40 mouse cellular contexts compared by ENCODE assay signal in the genomic region with DNA sequence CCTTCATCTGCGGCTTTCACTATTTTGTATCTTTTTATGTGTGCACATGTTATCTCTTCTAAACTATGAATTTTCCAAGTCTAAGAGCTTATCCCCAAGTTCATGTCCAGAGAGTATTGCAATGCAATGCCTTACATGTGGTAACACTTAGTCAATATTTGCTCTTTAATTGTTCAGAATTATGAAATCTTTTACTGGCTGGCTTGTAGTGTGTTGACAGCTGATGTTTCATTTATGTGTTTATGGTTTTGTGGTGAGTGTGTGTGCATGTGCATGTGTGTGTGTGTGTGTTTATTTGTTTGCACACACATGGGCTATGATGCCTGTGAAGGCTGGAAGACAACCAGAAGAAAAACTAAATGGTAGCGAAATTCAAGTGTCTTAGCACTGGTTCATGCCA. TPM values are rescaled to one million over a fixed set of nuclear protein-coding genes. Genes with fewer than 3 reads are reported as not detected.
"Had no signal": no experiment of that assay in that cellular context is flagged by ENCODE, and none has a peak within 500 bp of the region (broad histone marks: within the 10 kb centered on the region; RNA-seq: fewer than 3 reads in every experiment).

No protein-coding gene starts in this region.

- H3K9ac ChIP-seq: heart, embryonic 12.5 days; hindbrain, embryonic 12.5 days; hindbrain, embryonic 14.5 days; intestine, embryonic 15.5 days; limb, embryonic 13.5 days; limb, embryonic 15.5 days; liver, embryonic 12.5 days had no signal

- H3K9me3 ChIP-seq: heart, embryonic 10.5 days; heart, embryonic 12.5 days; hindbrain, embryonic 10.5 days; hindbrain, embryonic 12.5 days; intestine, embryonic 15.5 days; limb, embryonic 13.5 days; limb, embryonic 15.5 days; liver, embryonic 12.5 days had no signal

- DNase-seq: gastrocnemius, postnatal 25 days; heart, adult 18-20 months; heart, postnatal 10 days; heart, postnatal 4 days; kidney, adult 18-20 months; kidney, adult 8-10 months; kidney, postnatal 10 days; kidney, postnatal 25 days; kidney, postnatal 4 days; left cerebral cortex, postnatal 4 days had no signal

- H3K4me3 ChIP-seq: heart, embryonic 10.5 days; heart, embryonic 12.5 days; hindbrain, embryonic 10.5 days; hindbrain, embryonic 12.5 days; intestine, embryonic 15.5 days; layer of hippocampus, adult 2 months; left cerebral cortex, adult 2 months; limb, embryonic 13.5 days; limb, embryonic 15.5 days; liver, embryonic 12.5 days had no signal

- H3K4me1 ChIP-seq: heart, embryonic 10.5 days; heart, embryonic 12.5 days; hindbrain, embryonic 10.5 days; hindbrain, embryonic 12.5 days; intestine, embryonic 15.5 days; limb, embryonic 13.5 days; limb, embryonic 15.5 days; liver, embryonic 12.5 days had no signal

- H3K36me3 ChIP-seq: heart, embryonic 10.5 days; heart, embryonic 12.5 days; hindbrain, embryonic 10.5 days; hindbrain, embryonic 12.5 days; intestine, embryonic 15.5 days; limb, embryonic 13.5 days; limb, embryonic 15.5 days; liver, embryonic 12.5 days had no signal

- ATAC-seq: hindbrain, embryonic 16.5 days; inflammation-experienced regulatory T-cells, adult 6 months; intestine, embryonic 15.5 days; intestine, postnatal 0 days; liver, embryonic 12.5 days had no signal

- H3K27me3 ChIP-seq: heart, embryonic 12.5 days; hindbrain, embryonic 12.5 days; intestine, embryonic 15.5 days; limb, embryonic 13.5 days; limb, embryonic 15.5 days; liver, embryonic 12.5 days had no signal

- H3K27ac ChIP-seq: heart, embryonic 10.5 days; hindbrain, embryonic 10.5 days; hindbrain, embryonic 12.5 days; hindbrain, embryonic 14.5 days; intestine, embryonic 15.5 days; layer of hippocampus, adult 2 months; left cerebral cortex, adult 2 months; limb, embryonic 13.5 days; limb, embryonic 15.5 days; liver, embryonic 12.5 days had no signal

- H3K4me2 ChIP-seq: heart, embryonic 12.5 days; hindbrain, embryonic 12.5 days; hindbrain, embryonic 14.5 days; intestine, embryonic 15.5 days; limb, embryonic 13.5 days; limb, embryonic 15.5 days; liver, embryonic 12.5 days had no signal

RNA-seq across cellular contexts. Expression of a gene that starts 1.9 kb away (rescaled TPM):
- total RNA-seq: gastrocnemius, adult 8-10 months; granulocyte monocyte progenitor cell, adult 5-6 weeks; layer of hippocampus, adult 2 months; layer of hippocampus, postnatal 25 days had no signal
- polyA plus RNA-seq: frontal cortex, adult 2 months; inflammation-experienced regulatory T-cells, adult 6 months; kidney, embryonic 14.5 days; liver, adult 2 months had no signal

RNA-seq across cellular contexts. Expression of a gene that starts 35.2 kb away (rescaled TPM):
- total RNA-seq: granulocyte monocyte progenitor cell, adult 5-6 weeks; heart, adult 18-20 months; heart, adult 8-10 months; heart, postnatal 10 days; heart, postnatal 25 days; heart, postnatal 4 days; left cerebral cortex, adult 2 months; left cerebral cortex, postnatal 10 days; left cerebral cortex, postnatal 25 days; liver, adult 2 months had no signal
- polyA plus RNA-seq: frontal cortex, adult 2 months; heart, embryonic 10.5 days; heart, embryonic 14.5 days; hindbrain, embryonic 14.5 days; hindbrain, embryonic 16.5 days; inflammation-experienced regulatory T-cells, adult 6 months; liver, adult 2 months; liver, embryonic 12.5 days had no signal

RNA-seq across cellular contexts. Expression of a gene that starts 50.9 kb away (rescaled TPM):
- total RNA-seq: gastrocnemius, adult 8-10 months; gastrocnemius, postnatal 25 days; gastrocnemius, postnatal 4 days; granulocyte monocyte progenitor cell, adult 5-6 weeks; heart, adult 18-20 months; heart, adult 8-10 months; heart, postnatal 10 days; heart, postnatal 25 days; heart, postnatal 4 days; layer of hippocampus, adult 2 months; layer of hippocampus, postnatal 10 days; layer of hippocampus, postnatal 25 days; left cerebral cortex, adult 2 months; left cerebral cortex, postnatal 10 days; left cerebral cortex, postnatal 25 days; left cerebral cortex, postnatal 4 days; liver, adult 2 months had no signal
- polyA plus RNA-seq: frontal cortex, adult 2 months; heart, embryonic 10.5 days; heart, embryonic 12.5 days; heart, embryonic 14.5 days; heart, embryonic 16.5 days; hindbrain, embryonic 10.5 days; hindbrain, embryonic 14.5 days; hindbrain, embryonic 16.5 days; inflammation-experienced regulatory T-cells, adult 6 months; intestine, embryonic 15.5 days; intestine, postnatal 0 days; kidney, embryonic 14.5 days; kidney, embryonic 16.5 days; limb, embryonic 11.5 days; limb, embryonic 15.5 days; liver, adult 2 months; liver, embryonic 12.5 days had no signal
